Mouse (Mus musculus) macrophage (primary cell): ENCODE data around the gene Atp6v0c. TPM values are rescaled to one million over a fixed set of nuclear protein-coding genes. Genes with fewer than 3 reads are reported as not detected.
"Not testable (repeated sequence)": the region's sequence is repeated elsewhere in the genome, so short reads cannot be mapped to it uniquely, and the experiment has no call there.

Source experiments
- H3K27ac ChIP-seq: fragments of 350-480 bp; formaldehyde crosslinking; 2 replicates; pipeline ENCODE4 v1.9.0; 2021
- H3K36me3 ChIP-seq: fragments of 350-480 bp; formaldehyde crosslinking; 2 replicates; pipeline ENCODE4 v1.9.0; 2021; ENCODE audit errors: inconsistent target
- H3K4me3 ChIP-seq: fragments of 350-480 bp; formaldehyde crosslinking; 2 replicates; pipeline ENCODE4 v1.9.0; 2021; ENCODE audit errors: inconsistent target
- H3K79me2 ChIP-seq: fragments of 350-480 bp; formaldehyde crosslinking; 2 replicates; pipeline ENCODE4 v1.9.0; 2021; ENCODE audit errors: inconsistent target
- WGBS: methylation state at CpG from one replicate; pipeline ENCODE4 v1.1.7; 2026; ENCODE audit warnings: inconsistent platforms; ENCODE audit not compliant: missing documents; 5-methylcytosine and 5-hydroxymethylcytosine counted together
- polyA plus RNA-seq: library from polyadenylated mRNA; stranded (reverse); fragments of 250-400 nt; gene quantifications from 3 replicates; pipeline ENCODE4 v1.2.4, GENCODE M21; 2018; ENCODE audit warnings: inconsistent platforms

The Atp6v0c gene
- polyA plus RNA-seq, 1 experiment from 2014 or later, result 2,526 TPM

DNA sequence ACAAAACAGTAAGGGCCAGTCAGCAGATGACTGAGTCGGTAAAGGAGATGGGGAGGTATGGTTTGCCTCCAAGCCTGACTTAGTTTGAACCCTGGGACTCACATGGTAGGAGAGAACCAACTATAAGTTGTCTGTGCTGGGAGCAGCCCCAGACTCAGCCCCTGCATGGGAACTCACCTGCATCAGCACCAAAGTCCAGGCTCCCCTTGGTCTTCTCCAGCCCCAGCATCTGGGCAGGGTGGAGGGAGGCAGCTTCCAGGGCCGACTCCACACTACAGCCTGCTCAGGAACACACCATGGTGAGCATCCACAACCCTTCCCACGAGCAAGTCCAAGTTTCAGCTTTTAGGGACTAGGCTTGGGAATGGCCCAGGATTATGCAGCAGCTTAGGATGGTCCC, 13.1 kb downstream of the Atp6v0c start:
- WGBS, result 86% methylated on average over 3 of the region's 3 CpGs

GRCm38 (mm10) chr17:24155742-24156141, 13.8 kb downstream of the Atp6v0c start:
- H3K79me2 ChIP-seq, result peaks cover 33% of the 10 kb centered on the region
- peaks cover 54% of the 10 kb centered on the region for H3K36me3 ChIP-seq
- H3K4me3 ChIP-seq, result no peak overlapping the region
- H3K27ac ChIP-seq, result no peak overlapping the region
- 96% methylated on average over 9 of the region's 9 CpGs for WGBS

More for the DNA sequence above, 13.1 kb downstream of the Atp6v0c start:
- Histone ChIP-seq H3K4me3 (no peak overlapping the region), H3K27ac (no peak overlapping the region), H3K79me2 (peaks cover 39% of the 10 kb centered on the region), H3K36me3 (peaks cover 47% of the 10 kb centered on the region)

- no peak overlapping the region for H3K4me3 ChIP-seq
- peaks cover 59% of the 10 kb centered on the region for H3K36me3 ChIP-seq
- 69% methylated on average over 3 of the region's 3 CpGs for WGBS
- H3K27ac ChIP-seq, result no peak overlapping the region
- peaks cover 20% of the 10 kb centered on the region; the same call in 1 of the 2 replicates for H3K79me2 ChIP-seq
These were observed 15.0 kb downstream of the Atp6v0c start for GRCm38 (mm10) chr17:24154463-24154862.

DNA sequence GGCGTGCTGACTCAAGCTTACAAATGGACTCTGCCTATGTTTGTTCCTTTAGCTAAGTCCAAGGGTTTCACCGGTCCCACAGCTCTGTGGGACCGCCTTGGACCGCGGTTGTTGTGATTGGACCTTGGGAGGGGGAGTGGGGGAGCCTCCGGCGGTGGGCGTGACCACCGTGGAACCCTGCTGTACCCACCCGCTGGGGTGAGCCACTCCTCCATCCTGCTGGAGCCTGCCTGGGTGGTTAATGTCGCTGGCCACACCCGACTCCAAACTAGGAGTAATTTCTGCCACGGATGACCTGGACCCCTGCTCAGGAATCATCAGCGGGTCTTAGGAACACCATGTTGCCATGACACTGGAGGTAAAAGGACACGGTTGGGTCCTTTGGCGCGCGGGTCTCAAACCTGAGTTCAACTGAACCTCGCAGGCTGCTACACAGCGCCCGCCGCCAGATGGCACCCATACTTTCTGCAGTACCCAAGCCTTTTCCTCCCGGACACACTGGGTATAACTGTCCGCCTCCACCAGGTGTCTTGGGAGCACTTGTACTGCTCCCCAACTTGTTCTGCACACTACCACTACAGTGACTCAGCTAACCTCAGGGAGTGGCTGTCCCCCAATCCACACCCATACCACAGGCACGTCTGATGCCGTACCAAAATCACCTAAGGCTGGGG, 17.5 kb downstream of the Atp6v0c start:
- Histone ChIP-seq H3K79me2 (no peaks in the 10 kb centered on the region; the same call in 1 of the 2 replicates), H3K36me3 (peaks cover 43% of the 10 kb centered on the region), H3K4me3 (no peak overlapping the region), H3K27ac (no peak overlapping the region)
- 5% methylated on average over 26 of the region's 26 CpGs for WGBS

DNA sequence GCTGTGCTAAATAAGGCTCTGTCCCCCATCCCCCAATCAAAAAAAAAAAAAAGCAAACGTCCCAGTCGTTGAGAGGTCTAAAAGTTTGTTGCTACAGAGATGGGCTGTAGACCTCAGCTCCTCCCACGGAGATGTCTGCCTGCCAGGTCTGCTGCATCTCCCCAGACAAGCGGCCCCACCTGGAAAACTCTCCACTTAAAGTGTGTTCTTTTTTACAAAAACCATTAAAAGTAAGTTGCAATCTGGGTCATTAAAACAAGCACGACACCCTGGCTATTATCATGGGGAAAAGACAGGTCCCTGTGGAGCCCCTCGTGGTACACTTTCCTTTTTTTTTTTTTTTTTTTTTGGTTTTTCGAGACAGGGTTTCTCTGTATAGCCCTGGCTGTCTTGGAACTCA, 18.1 kb downstream of the Atp6v0c start:
- Histone ChIP-seq H3K27ac (no peak overlapping the region), H3K36me3 (peaks cover 37% of the 10 kb centered on the region), H3K79me2 (no peaks in the 10 kb centered on the region), H3K4me3 (no peak overlapping the region)
- 29% methylated on average over 7 of the region's 7 CpGs for WGBS

- 79% methylated on average over 2 of the region's 2 CpGs for WGBS
- no peak within 1 kb of the TSS for H3K27ac ChIP-seq
- peaks cover 31% of the 10 kb centered on the region for H3K36me3 ChIP-seq
- H3K4me3 ChIP-seq, result no peak within 1 kb of the TSS
- H3K79me2 ChIP-seq, result no peaks in the 10 kb centered on the region
These were observed 18.7 kb downstream of the Atp6v0c start, which contains the start of gene Pdpk1 for GRCm38 (mm10) chr17:24150824-24151223. Pdpk1 (minus strand) TSS chr17:24150924.

DNA sequence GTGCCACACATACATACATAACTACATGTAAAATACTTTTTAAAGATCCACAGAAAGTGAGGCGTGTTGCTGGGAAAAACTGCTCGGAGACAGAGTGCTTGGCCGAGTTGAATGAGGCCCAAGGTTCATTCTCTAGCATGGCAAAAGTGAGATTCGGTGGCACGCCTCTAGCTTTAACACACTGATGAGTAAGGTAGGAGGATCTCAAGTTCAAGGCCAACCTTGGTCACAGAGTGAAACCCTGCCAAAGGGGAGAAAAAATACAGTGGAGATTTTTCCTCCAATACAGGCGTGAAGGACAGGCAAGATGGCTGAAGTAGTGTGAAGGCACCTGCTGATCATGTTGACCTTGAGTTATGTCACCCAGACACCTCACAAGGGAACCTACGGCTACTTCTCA, 20.1 kb downstream of the Atp6v0c start:
- no peaks in the 10 kb centered on the region for H3K79me2 ChIP-seq
- no peak overlapping the region for H3K4me3 ChIP-seq
- H3K36me3 ChIP-seq, result peaks cover 17% of the 10 kb centered on the region
- WGBS, result 91% methylated on average over 7 of the region's 7 CpGs
- H3K27ac ChIP-seq, result no peak overlapping the region

DNA sequence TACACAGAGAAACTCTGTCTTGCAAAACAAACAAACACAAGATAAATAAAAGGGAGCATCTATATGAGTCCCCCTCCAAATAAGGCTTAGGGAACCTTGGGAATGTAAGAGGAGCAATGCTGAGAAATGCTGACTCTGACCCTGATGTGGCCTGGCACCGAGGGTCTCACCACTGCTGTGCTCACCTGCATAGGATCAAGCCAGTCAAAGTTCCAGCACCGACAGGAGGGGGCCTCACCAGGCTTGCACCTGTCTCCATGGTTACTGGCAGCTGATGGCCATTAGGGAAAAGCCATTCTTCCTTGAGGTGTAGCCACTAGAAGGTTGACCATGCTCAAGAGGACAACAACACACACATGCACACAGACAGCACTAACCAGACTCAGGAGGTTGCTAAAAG, 26.6 kb downstream of the Atp6v0c start:
- Histone ChIP-seq H3K79me2 (peaks cover 31% of the 10 kb centered on the region), H3K4me3 (no peak overlapping the region), H3K27ac (no peak overlapping the region), H3K36me3 (no peaks in the 10 kb centered on the region)
- 89% methylated on average over 2 of the region's 2 CpGs for WGBS

DNA sequence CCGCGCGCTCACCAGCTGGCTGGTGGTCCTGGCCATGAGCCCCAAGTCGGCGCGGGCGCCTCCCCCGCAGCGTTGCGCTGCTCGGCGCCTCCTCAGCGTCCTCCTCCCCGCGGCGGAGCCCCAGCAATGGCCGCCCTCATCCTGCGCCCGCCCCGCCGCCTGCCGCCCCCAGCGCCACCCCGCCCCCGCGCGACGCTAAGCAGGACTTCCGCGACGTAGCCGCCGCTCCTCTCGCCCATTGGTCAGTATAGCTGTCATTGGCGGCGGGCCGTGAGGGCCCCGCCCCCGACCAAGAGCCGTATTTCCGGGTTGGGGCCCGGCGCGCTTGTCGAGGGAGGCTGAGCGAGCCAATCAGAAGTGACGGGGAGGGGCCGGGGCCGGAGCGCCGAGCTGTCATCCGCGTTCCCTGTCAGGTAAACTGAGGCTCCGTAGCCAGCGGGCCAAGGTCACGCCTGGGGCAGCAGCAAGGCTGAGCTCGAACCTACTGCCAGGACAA, 28.0 kb downstream of the Atp6v0c start:
- no peaks in the 10 kb centered on the region for H3K36me3 ChIP-seq
- H3K4me3 ChIP-seq, result peak overlapping the region; percentile 51
- peaks cover 45% of the 10 kb centered on the region for H3K79me2 ChIP-seq
- 1% methylated on average over 37 of the region's 57 CpGs for WGBS
- H3K27ac ChIP-seq, result 0 out of 2 replicates have a peak overlapping the region, but pooled peaks have one; percentile 24

DNA sequence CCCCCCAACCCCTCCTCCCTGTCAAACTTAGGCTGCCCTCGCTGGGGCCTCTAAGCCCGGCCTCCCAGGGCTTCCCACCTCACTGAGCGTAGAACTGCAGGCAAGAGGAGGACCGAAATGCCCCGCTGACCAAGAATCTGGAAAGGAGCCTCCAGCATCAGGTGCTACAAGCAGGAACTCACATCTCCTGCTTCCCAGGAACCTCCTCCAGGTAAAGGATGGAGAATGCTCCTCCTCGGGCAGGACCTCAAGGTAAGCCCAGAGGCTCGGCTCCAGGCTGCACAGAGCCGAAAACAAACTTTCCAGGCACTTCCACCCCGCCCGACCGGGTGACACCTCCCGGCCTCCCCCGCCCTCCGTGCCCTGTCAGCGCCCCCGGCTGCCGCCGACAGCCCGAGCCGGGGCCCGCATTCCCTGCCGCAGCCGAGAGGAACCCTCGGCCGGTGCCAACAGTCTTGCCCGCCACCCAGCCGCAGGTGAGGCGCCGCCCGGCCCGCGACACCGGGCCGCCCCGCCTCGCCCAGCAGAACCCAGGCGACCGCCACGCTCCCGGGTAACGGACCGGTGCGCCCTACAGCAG, 28.6 kb downstream of the Atp6v0c start:
- H3K79me2 ChIP-seq, result peaks cover 51% of the 10 kb centered on the region
- H3K4me3 ChIP-seq, result peak overlapping the region; percentile 74
- WGBS, result under 1% methylated on average over 41 of the region's 43 CpGs
- H3K36me3 ChIP-seq, result no peaks in the 10 kb centered on the region
- peak overlapping the region; percentile 42 for H3K27ac ChIP-seq

- WGBS, result 33% methylated on average over 4 of the region's 4 CpGs
- peak overlapping the region; percentile 42; the same call in 1 of the 2 replicates for H3K27ac ChIP-seq
- H3K4me3 ChIP-seq, result peak overlapping the region; percentile 74
- peaks cover 60% of the 10 kb centered on the region for H3K79me2 ChIP-seq
- H3K36me3 ChIP-seq, result no peaks in the 10 kb centered on the region
These were observed 29.5 kb downstream of the Atp6v0c start for GRCm38 (mm10) chr17:24139968-24140367.

DNA sequence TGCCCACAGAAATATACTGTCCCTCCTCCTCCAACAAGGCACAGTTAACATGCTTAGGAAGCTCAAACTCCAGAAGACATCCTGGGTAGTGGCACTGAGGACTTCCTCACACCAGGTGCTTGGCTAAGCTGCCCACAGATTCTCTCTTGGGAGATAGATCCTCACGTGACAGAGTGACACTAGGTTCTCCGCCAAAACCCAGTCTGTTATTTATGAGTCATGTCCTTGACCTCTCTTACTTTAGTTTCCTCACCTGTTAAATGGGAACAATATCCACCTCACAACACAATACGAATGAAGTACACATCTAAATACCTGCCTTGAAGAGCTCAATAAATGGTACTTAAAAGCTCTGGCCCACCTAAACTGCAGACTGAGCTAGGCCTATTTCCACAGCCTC, 30.2 kb downstream of the Atp6v0c start:
- no peaks in the 10 kb centered on the region for H3K36me3 ChIP-seq
- peaks cover 67% of the 10 kb centered on the region for H3K79me2 ChIP-seq
- no peak overlapping the region for H3K4me3 ChIP-seq
- WGBS, result 76% methylated on average over 3 of the region's 3 CpGs
- no peak overlapping the region for H3K27ac ChIP-seq

DNA sequence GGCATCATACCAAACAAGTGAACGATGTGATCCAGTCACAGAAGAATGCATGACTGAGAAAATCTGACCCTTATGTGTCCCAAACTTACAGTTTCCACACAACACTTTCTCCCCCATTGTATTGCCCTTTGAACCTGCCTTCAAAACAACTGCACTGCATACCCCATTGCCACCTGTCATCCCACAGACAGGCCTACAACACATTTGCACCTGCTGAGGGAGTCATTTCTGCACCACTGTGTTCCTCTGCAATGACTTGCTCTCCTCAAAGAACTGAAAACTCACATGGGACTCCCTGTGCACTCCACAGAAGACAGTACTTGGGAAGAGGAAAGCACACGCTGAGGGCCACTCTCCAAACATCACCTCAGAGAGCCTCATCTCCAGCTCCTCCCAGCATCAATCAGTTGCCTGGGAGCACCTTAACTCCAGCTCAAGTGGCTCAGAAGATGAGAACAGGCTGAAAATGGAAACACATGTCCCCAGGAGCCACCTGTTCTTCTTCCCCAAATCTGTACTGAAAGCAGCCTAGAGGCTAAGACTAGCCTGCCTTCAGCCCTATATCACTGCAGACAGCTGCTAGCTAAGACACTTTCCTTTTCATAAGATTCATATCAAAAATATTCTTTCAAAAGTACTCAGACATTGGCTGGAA, 32.1 kb downstream of the Atp6v0c start:
- Histone ChIP-seq H3K27ac (no peak overlapping the region), H3K36me3 (no peaks in the 10 kb centered on the region), H3K79me2 (peaks cover 86% of the 10 kb centered on the region), H3K4me3 (no peak overlapping the region)
- WGBS, result 95% methylated on average over 2 of the region's 2 CpGs

GRCm38 (mm10) chr17:24134062-24134461, 35.4 kb downstream of the Atp6v0c start:
- no peaks in the 10 kb centered on the region for H3K36me3 ChIP-seq

DNA sequence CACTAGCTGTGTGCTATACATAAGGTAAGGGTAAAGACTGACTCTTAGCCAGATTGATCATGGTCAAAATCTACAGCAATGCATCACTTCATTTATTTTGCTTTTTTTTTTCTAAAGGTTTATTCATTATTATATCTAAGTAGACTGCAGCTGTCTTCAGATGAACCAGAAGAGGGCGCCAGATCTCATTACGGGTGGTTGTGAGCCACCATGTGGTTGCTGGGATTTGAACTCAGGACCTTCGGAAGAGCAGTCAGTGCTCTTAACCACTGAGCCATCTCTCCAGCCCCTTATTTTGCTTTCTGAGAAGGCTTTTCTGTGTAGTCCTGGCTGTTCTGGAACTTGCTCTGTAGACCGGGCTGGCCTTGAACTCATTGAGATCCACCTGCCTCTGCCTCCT, 36.6 kb downstream of the Atp6v0c start:
- H3K4me3 ChIP-seq, H3K36me3 ChIP-seq, H3K27ac ChIP-seq: not testable (repeated sequence)
- H3K79me2 ChIP-seq, result peaks cover 100% of the 10 kb centered on the region
- WGBS, result 96% methylated on average over 4 of the region's 4 CpGs

More at GRCm38 (mm10) chr17:24134062-24134461, 35.4 kb downstream of the Atp6v0c start:
- Histone ChIP-seq H3K4me3 (no peak overlapping the region), H3K79me2 (peaks cover 100% of the 10 kb centered on the region), H3K27ac (no peak overlapping the region)
